Mouse (Mus musculus): Measurements from ENCODE around the gene Secisbp2. TPM values are rescaled to one million over a fixed set of nuclear protein-coding genes. Genes with fewer than 3 reads are reported as not detected.

Gene Secisbp2
- polyA plus RNA-seq, 1 experiment from 2014 or later: 28.9 TPM

DNA sequence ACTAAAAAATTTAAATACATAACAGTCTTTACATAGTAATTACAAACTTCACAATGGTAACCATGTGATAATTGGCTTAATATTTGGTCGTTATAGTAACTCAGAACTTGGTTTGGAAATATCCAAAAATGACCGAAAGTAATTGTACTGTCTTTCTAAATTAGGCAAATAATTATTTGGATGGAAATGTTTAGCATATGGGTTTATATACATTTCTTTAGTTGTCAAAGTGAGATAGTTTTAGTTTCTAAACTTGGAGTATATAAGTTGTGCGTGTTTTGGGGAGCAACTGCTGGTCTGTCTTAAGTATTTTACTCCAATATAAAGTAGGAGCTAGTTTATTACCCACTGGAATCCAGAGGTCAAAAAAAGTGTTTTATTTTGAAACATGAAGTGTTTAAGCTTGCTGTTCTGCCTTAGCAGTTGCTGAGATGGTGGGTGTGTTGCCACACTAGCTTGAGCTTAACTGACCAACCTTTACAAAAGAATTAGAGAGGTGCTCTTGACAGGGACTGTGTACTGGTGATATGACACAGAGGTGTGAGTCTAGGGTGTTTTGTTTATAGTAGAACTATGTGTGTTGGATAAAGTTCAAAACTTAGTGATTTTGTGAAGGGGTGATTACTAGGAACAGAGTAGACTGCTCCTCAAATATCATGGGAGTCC is 5.0 kb upstream of the Secisbp2 start:
- ATAC-seq: no peak
- H3K4me2 ChIP-seq (replicated peaks; ENCODE audit: low read depth, low read length): peak overlapping the region; percentile 93
- H3K9ac ChIP-seq (replicated peaks; ENCODE audit: low read depth): no peak overlapping the region; the same call in 1 of the 2 replicates
- no peaks in the 10 kb centered on the region for H3K4me1 ChIP-seq (ENCODE audit: insufficient read depth, low read depth, low read length)
- H3K4me3 ChIP-seq (ENCODE audit: low read depth, low read length): peak overlapping the region; percentile 76
- no peaks in the 10 kb centered on the region for H3K36me3 ChIP-seq (ENCODE audit: insufficient read depth, low read length)
- no peak overlapping the region for H3K27ac ChIP-seq (ENCODE audit: low read length)
- H3K9me3 ChIP-seq (ENCODE audit: low read length): no peaks in the 10 kb centered on the region
- no peak for DNase-seq (ENCODE audit: low spot score)
- WGBS: 13% methylated on average over 3 of the region's 3 CpGs
- no peak for TF ChIP-seq CTCF (IDR thresholded peaks at IDR 0.05)
- TF ChIP-seq EP300 (IDR thresholded peaks at IDR 0.05): no peak
- H3K27me3 ChIP-seq (replicated peaks; ENCODE audit: insufficient read depth, low read length): no peaks in the 10 kb centered on the region

DNA sequence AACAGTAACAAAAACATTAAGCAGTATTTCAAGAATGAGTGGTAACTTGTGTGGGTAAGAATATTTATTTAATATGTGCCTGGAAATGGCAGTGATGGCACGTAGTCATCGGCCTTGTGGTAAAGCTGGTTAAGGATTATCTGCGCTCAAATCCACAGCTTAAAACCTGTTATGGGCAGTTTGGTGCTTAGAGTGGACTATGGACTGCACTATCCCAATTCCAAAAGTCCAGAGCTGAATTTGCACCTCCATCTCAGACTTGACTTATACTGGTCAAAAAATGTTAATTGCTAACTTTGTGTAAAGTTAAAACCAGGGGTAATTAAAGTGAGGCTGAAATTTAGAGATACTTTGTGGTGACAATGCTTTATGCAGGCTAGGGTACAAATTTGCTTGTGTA is 3.7 kb upstream of the Secisbp2 start:
- no peaks in the 10 kb centered on the region for H3K4me1 ChIP-seq (ENCODE audit: insufficient read depth, low read depth, low read length)
- WGBS: 74% methylated on average over 3 of the region's 3 CpGs
- TF ChIP-seq EP300 (IDR thresholded peaks at IDR 0.05) (no peak), CTCF (IDR thresholded peaks at IDR 0.05) (no peak)
- no peak for DNase-seq (ENCODE audit: low spot score)
- H3K4me2 ChIP-seq (replicated peaks; ENCODE audit: low read depth, low read length): no peak overlapping the region
- no peak for ATAC-seq
- H3K4me3 ChIP-seq (ENCODE audit: low read depth, low read length): no peak overlapping the region
- no peaks in the 10 kb centered on the region for H3K36me3 ChIP-seq (ENCODE audit: insufficient read depth, low read length)
- H3K27me3 ChIP-seq (replicated peaks; ENCODE audit: insufficient read depth, low read length): no peaks in the 10 kb centered on the region
- no peak overlapping the region for H3K9ac ChIP-seq (replicated peaks; ENCODE audit: low read depth)
- H3K27ac ChIP-seq (ENCODE audit: low read length): no peak overlapping the region
- H3K9me3 ChIP-seq (ENCODE audit: low read length): no peaks in the 10 kb centered on the region

- TF ChIP-seq EP300 (IDR thresholded peaks at IDR 0.05) (no peak), CTCF (IDR thresholded peaks at IDR 0.05) (no peak)
- Histone ChIP-seq H3K36me3 (ENCODE audit: insufficient read depth, low read length) (no peaks in the 10 kb centered on the region), H3K4me1 (ENCODE audit: insufficient read depth, low read depth, low read length) (no peaks in the 10 kb centered on the region), H3K27me3 (replicated peaks; ENCODE audit: insufficient read depth, low read length) (no peaks in the 10 kb centered on the region), H3K9me3 (ENCODE audit: low read length) (no peaks in the 10 kb centered on the region), H3K4me3 (ENCODE audit: low read depth, low read length) (no peak overlapping the region), H3K27ac (ENCODE audit: low read length) (no peak overlapping the region), H3K9ac (replicated peaks; ENCODE audit: low read depth) (no peak overlapping the region), H3K4me2 (replicated peaks; ENCODE audit: low read depth, low read length) (no peak overlapping the region)
- ATAC-seq: no peak
- DNase-seq (ENCODE audit: low spot score): no peak
- 82% methylated on average over 4 of the region's 4 CpGs for WGBS
These were observed 3.3 kb upstream of the Secisbp2 start for GRCm38 (mm10) chr13:51648237-51648636.

GRCm38 (mm10) chr13:51649740-51650139 is 1.8 kb upstream of the Secisbp2 start:
- Histone ChIP-seq H3K27ac (ENCODE audit: low read length) (no peak overlapping the region), H3K4me2 (replicated peaks; ENCODE audit: low read depth, low read length) (no peak overlapping the region), H3K9ac (replicated peaks; ENCODE audit: low read depth) (no peak overlapping the region), H3K4me1 (ENCODE audit: insufficient read depth, low read depth, low read length) (no peaks in the 10 kb centered on the region), H3K4me3 (ENCODE audit: low read depth, low read length) (no peak overlapping the region), H3K27me3 (replicated peaks; ENCODE audit: insufficient read depth, low read length) (no peaks in the 10 kb centered on the region), H3K9me3 (ENCODE audit: low read length) (no peaks in the 10 kb centered on the region), H3K36me3 (ENCODE audit: insufficient read depth, low read length) (no peaks in the 10 kb centered on the region)
- no peak for TF ChIP-seq CTCF (IDR thresholded peaks at IDR 0.05)
- TF ChIP-seq EP300 (IDR thresholded peaks at IDR 0.05): no peak
- 31% methylated on average over 1 of the region's 1 CpGs for WGBS
- ATAC-seq (no peak), DNase-seq (ENCODE audit: low spot score) (no peak)

GRCm38 (mm10) chr13:51653159-51653558 is 1.7 kb downstream of the Secisbp2 start:
- no peak for ATAC-seq
- Histone ChIP-seq H3K36me3 (ENCODE audit: insufficient read depth, low read length) (peaks cover 30% of the 10 kb centered on the region), H3K4me3 (ENCODE audit: low read depth, low read length) (no peak overlapping the region), H3K4me1 (ENCODE audit: insufficient read depth, low read depth, low read length) (no peaks in the 10 kb centered on the region), H3K27ac (ENCODE audit: low read length) (no peak overlapping the region), H3K4me2 (replicated peaks; ENCODE audit: low read depth, low read length) (no peak overlapping the region), H3K27me3 (replicated peaks; ENCODE audit: insufficient read depth, low read length) (no peaks in the 10 kb centered on the region), H3K9me3 (ENCODE audit: low read length) (no peaks in the 10 kb centered on the region), H3K9ac (replicated peaks; ENCODE audit: low read depth) (no peak overlapping the region)
- 93% methylated on average over 6 of the region's 6 CpGs for WGBS
- DNase-seq (ENCODE audit: low spot score): no peak
- no peak for TF ChIP-seq CTCF (IDR thresholded peaks at IDR 0.05)
- TF ChIP-seq EP300 (IDR thresholded peaks at IDR 0.05): no peak

- H3K27me3 ChIP-seq (replicated peaks; ENCODE audit: insufficient read depth, low read length): no peaks in the 10 kb centered on the region
- H3K9me3 ChIP-seq (ENCODE audit: low read length): no peaks in the 10 kb centered on the region
- DNase-seq (ENCODE audit: low spot score) (no peak), ATAC-seq (no peak)
- no peak overlapping the region for H3K4me2 ChIP-seq (replicated peaks; ENCODE audit: low read depth, low read length)
- peaks cover 34% of the 10 kb centered on the region for H3K36me3 ChIP-seq (ENCODE audit: insufficient read depth, low read length)
- 94% methylated on average over 9 of the region's 9 CpGs for WGBS
- H3K4me1 ChIP-seq (ENCODE audit: insufficient read depth, low read depth, low read length): no peaks in the 10 kb centered on the region
- TF ChIP-seq CTCF (IDR thresholded peaks at IDR 0.05) (no peak), EP300 (IDR thresholded peaks at IDR 0.05) (no peak)
- H3K27ac ChIP-seq (ENCODE audit: low read length): no peak overlapping the region
- no peak overlapping the region for H3K4me3 ChIP-seq (ENCODE audit: low read depth, low read length)
- H3K9ac ChIP-seq (replicated peaks; ENCODE audit: low read depth): no peak overlapping the region
These were observed 2.5 kb downstream of the Secisbp2 start for GRCm38 (mm10) chr13:51653961-51654360.
